Mouse (Mus musculus) limb, embryonic 13.5 days (tissue): ENCODE measurements at regions not wholly inside any gene's neighbourhood (a gene's known extent, or its start where the extent isn't known, plus 50 kb on each side); places are given as distances from the start of the nearest gene placed in this dataset.
A peak's percentile ranks its signal among the peaks of the same experiment; 100 is the strongest.
"Not testable (repeated sequence)": the region's sequence is repeated elsewhere in the genome, so short reads cannot be mapped to it uniquely, and the experiment has no call there.

ENCODE experiments used
- ATAC-seq: fragments of 200-750 bp; cut with Nextera tagmentation; 2 replicates; pipeline ENCODE4 v1.8.0; 2017; ENCODE audit warnings: low read depth, moderate number of reproducible peaks, moderate TSS enrichment; ENCODE audit not compliant: low FRiP score
- H3K27ac ChIP-seq: fragments of 300-500 bp; sonication (generic); 2 replicates; pipeline ENCODE4 v1.5.1; 2015; ENCODE audit warnings: inconsistent platforms, mild to moderate bottlenecking, moderate library complexity
- H3K27me3 ChIP-seq: fragments of 300-500 bp; sonication (generic); 2 replicates; pipeline ENCODE4 v1.6.1; 2015; ENCODE audit warnings: mild to moderate bottlenecking, inconsistent platforms
- H3K36me3 ChIP-seq: fragments of 300-500 bp; sonication (generic); 2 replicates; pipeline ENCODE4 v1.6.1; 2015; ENCODE audit warnings: inconsistent platforms, mild to moderate bottlenecking, moderate library complexity
- H3K4me1 ChIP-seq: fragments of 300-500 bp; sonication (generic); 2 replicates; pipeline ENCODE4 v1.6.1; 2015; ENCODE audit warnings: inconsistent platforms
- H3K4me2 ChIP-seq: fragments of 300-500 bp; sonication (generic); replicated peaks from 2 replicates; pipeline ENCODE4 v1.6.1; 2015; ENCODE audit warnings: inconsistent platforms, mild to moderate bottlenecking, moderate library complexity
- H3K4me3 ChIP-seq: fragments of 300-500 bp; sonication (generic); 2 replicates; pipeline ENCODE4 v1.5.1; 2015; ENCODE audit warnings: moderate library complexity, mild to moderate bottlenecking, inconsistent platforms
- H3K9ac ChIP-seq: fragments of 300-500 bp; sonication (generic); 2 replicates; pipeline ENCODE4 v1.6.1; 2015; ENCODE audit warnings: mild to moderate bottlenecking, inconsistent platforms
- H3K9me3 ChIP-seq: fragments of 300-500 bp; sonication (generic); 2 replicates; pipeline ENCODE4 v1.6.1; 2016; ENCODE audit warnings: inconsistent platforms
- WGBS: fragments of 180-500 bp; shearing (Covaris S2); methylation state at CpG from one replicate; pipeline ENCODE4 v1.1.7; 2015; 5-methylcytosine and 5-hydroxymethylcytosine counted together

GRCm38 (mm10) chr9:92767532-92767931 is 225.5 kb downstream of the Plod2 start:
- Histone ChIP-seq H3K9me3 (no peaks in the 10 kb centered on the region), H3K27ac (no peak overlapping the region), H3K36me3 (no peaks in the 10 kb centered on the region), H3K4me2 (no peak overlapping the region), H3K4me3 (no peak overlapping the region), H3K4me1 (peaks cover 18% of the 10 kb centered on the region), H3K9ac (no peak overlapping the region), H3K27me3 (no peaks in the 10 kb centered on the region)
- ATAC-seq: no peak

- H3K4me2 ChIP-seq: no peak overlapping the region
- no peaks in the 10 kb centered on the region for H3K9me3 ChIP-seq
- peaks cover 18% of the 10 kb centered on the region for H3K4me1 ChIP-seq
- no peak overlapping the region for H3K9ac ChIP-seq
- 52% methylated on average over 3 of the region's 3 CpGs for WGBS
- no peak overlapping the region for H3K4me3 ChIP-seq
- H3K27me3 ChIP-seq: no peaks in the 10 kb centered on the region
- H3K27ac ChIP-seq: no peak overlapping the region
- ATAC-seq: no peak
- H3K36me3 ChIP-seq: no peaks in the 10 kb centered on the region
Observed at GRCm38 (mm10) chr9:92768432-92768831, 226.4 kb downstream of the Plod2 start.

GRCm38 (mm10) chr9:92769528-92769927 is 227.5 kb downstream of the Plod2 start:
- Histone ChIP-seq H3K4me1 (peaks cover 18% of the 10 kb centered on the region), H3K36me3 (no peaks in the 10 kb centered on the region), H3K9ac (no peak overlapping the region), H3K27me3 (no peaks in the 10 kb centered on the region), H3K27ac (no peak overlapping the region), H3K4me2 (no peak overlapping the region), H3K4me3 (no peak overlapping the region), H3K9me3 (no peaks in the 10 kb centered on the region)
- WGBS: 67% methylated on average over 2 of the region's 2 CpGs
- no peak for ATAC-seq

GRCm38 (mm10) chr9:92771002-92771401 is 229.0 kb downstream of the Plod2 start:
- 64% methylated on average over 2 of the region's 2 CpGs for WGBS
- no peaks in the 10 kb centered on the region for H3K36me3 ChIP-seq
- no peak overlapping the region for H3K27ac ChIP-seq
- H3K9me3 ChIP-seq: no peaks in the 10 kb centered on the region
- no peak overlapping the region for H3K4me2 ChIP-seq
- no peak for ATAC-seq
- H3K4me1 ChIP-seq: peaks cover 18% of the 10 kb centered on the region
- H3K27me3 ChIP-seq: no peaks in the 10 kb centered on the region
- no peak overlapping the region for H3K9ac ChIP-seq
- H3K4me3 ChIP-seq: no peak overlapping the region

- ATAC-seq: 0 out of 2 replicates have a peak, but pooled peaks have one; percentile 40
- H3K27me3 ChIP-seq: no peaks in the 10 kb centered on the region
- H3K9me3 ChIP-seq: no peaks in the 10 kb centered on the region
- H3K4me3 ChIP-seq: no peak overlapping the region
- no peak overlapping the region; the same call in 1 of the 2 replicates for H3K4me2 ChIP-seq
- no peaks in the 10 kb centered on the region for H3K36me3 ChIP-seq
- 14% methylated on average over 3 of the region's 3 CpGs for WGBS
- H3K27ac ChIP-seq: no peak overlapping the region
- H3K4me1 ChIP-seq: peaks cover 18% of the 10 kb centered on the region
- H3K9ac ChIP-seq: no peak overlapping the region
Observed at GRCm38 (mm10) chr9:92771716-92772115, 229.7 kb downstream of the Plod2 start.

GRCm38 (mm10) chr9:92782922-92783454 is 241.0 kb downstream of the Plod2 start:
- Histone ChIP-seq H3K4me1 (no peaks in the 10 kb centered on the region), H3K27me3 (no peaks in the 10 kb centered on the region), H3K36me3 (no peaks in the 10 kb centered on the region), H3K27ac (no peak overlapping the region), H3K4me3 (no peak overlapping the region), H3K9ac (no peak overlapping the region), H3K4me2 (no peak overlapping the region), H3K9me3 (no peaks in the 10 kb centered on the region)
- no peak; the same call in 1 of the 2 replicates for ATAC-seq

GRCm38 (mm10) chr9:92799695-92800094 is 257.7 kb downstream of the Plod2 start:
- Histone ChIP-seq H3K9ac (no peak overlapping the region), H3K27ac (no peak overlapping the region), H3K36me3 (no peaks in the 10 kb centered on the region), H3K9me3 (no peaks in the 10 kb centered on the region), H3K4me2 (no peak overlapping the region), H3K4me3 (no peak overlapping the region), H3K27me3 (no peaks in the 10 kb centered on the region), H3K4me1 (no peaks in the 10 kb centered on the region)
- 5% methylated on average over 1 of the region's 1 CpGs for WGBS
- no peak for ATAC-seq

- Histone ChIP-seq H3K9ac (no peak overlapping the region), H3K36me3 (no peaks in the 10 kb centered on the region), H3K4me1 (no peaks in the 10 kb centered on the region), H3K4me2 (no peak overlapping the region), H3K27ac (no peak overlapping the region), H3K4me3 (no peak overlapping the region), H3K9me3 (no peaks in the 10 kb centered on the region), H3K27me3 (no peaks in the 10 kb centered on the region)
- no peak for ATAC-seq
Observed at GRCm38 (mm10) chr9:92809469-92809868, 267.4 kb downstream of the Plod2 start.

- Histone ChIP-seq H3K9ac (no peak overlapping the region), H3K4me3 (peak overlapping the region; percentile 18; the same call in 1 of the 2 replicates), H3K4me1 (0 out of 2 replicates have a peak, but pooled peaks cover 7% of the 10 kb centered on the region), H3K27ac (no peak overlapping the region), H3K9me3 (no peaks in the 10 kb centered on the region), H3K27me3 (no peaks in the 10 kb centered on the region), H3K36me3 (no peaks in the 10 kb centered on the region), H3K4me2 (peak overlapping the region; percentile 42)
- ATAC-seq: no peak
- 46% methylated on average over 11 of the region's 11 CpGs for WGBS
Observed at GRCm38 (mm10) chr9:92820721-92821120, 278.7 kb downstream of the Plod2 start.

- Histone ChIP-seq H3K36me3 (no peaks in the 10 kb centered on the region), H3K9ac (no peak overlapping the region), H3K4me2 (no peak overlapping the region), H3K27me3 (no peaks in the 10 kb centered on the region), H3K4me3 (no peak overlapping the region), H3K27ac (no peak overlapping the region), H3K9me3 (no peaks in the 10 kb centered on the region), H3K4me1 (0 out of 2 replicates have a peak, but pooled peaks cover 1% of the 10 kb centered on the region)
- no peak for ATAC-seq
Observed at GRCm38 (mm10) chr9:92826708-92827353, 284.8 kb downstream of the Plod2 start.

- H3K36me3 ChIP-seq, H3K9ac ChIP-seq, H3K4me2 ChIP-seq, H3K27me3 ChIP-seq, H3K9me3 ChIP-seq, ATAC-seq, H3K27ac ChIP-seq, H3K4me3 ChIP-seq, H3K4me1 ChIP-seq: not testable (repeated sequence)
- WGBS: 92% methylated on average over 2 of the region's 2 CpGs
Observed at GRCm38 (mm10) chr9:92836156-92836555, 294.1 kb downstream of the Plod2 start.

- Histone ChIP-seq H3K27me3 (no peaks in the 10 kb centered on the region), H3K4me3 (no peak overlapping the region), H3K36me3 (no peaks in the 10 kb centered on the region), H3K4me2 (no peak overlapping the region), H3K4me1 (no peaks in the 10 kb centered on the region), H3K9ac (no peak overlapping the region), H3K9me3 (no peaks in the 10 kb centered on the region), H3K27ac (no peak overlapping the region)
- 77% methylated on average over 7 of the region's 7 CpGs for WGBS
- no peak for ATAC-seq
Observed at GRCm38 (mm10) chr9:92856410-92857083, 314.5 kb downstream of the Plod2 start.

- H3K27ac ChIP-seq: no peak overlapping the region
- 82% methylated on average over 6 of the region's 6 CpGs for WGBS
- H3K4me1 ChIP-seq: no peaks in the 10 kb centered on the region
- H3K36me3 ChIP-seq: no peaks in the 10 kb centered on the region
- H3K9me3 ChIP-seq: no peaks in the 10 kb centered on the region
- H3K27me3 ChIP-seq: no peaks in the 10 kb centered on the region
- no peak for ATAC-seq
- no peak overlapping the region for H3K9ac ChIP-seq
- no peak overlapping the region for H3K4me2 ChIP-seq
- no peak overlapping the region for H3K4me3 ChIP-seq
Observed at GRCm38 (mm10) chr9:92865822-92866221, 323.8 kb downstream of the Plod2 start.
